Mouse (Mus musculus) hindbrain, embryonic 16.5 days (tissue): ENCODE results near the gene Cul7. TPM values are rescaled to one million over a fixed set of nuclear protein-coding genes. Genes with fewer than 3 reads are reported as not detected.

ENCODE experiments used
- ATAC-seq: fragments of 200-750 bp; cut with Nextera tagmentation; 2 replicates; pipeline ENCODE4 v1.8.0; 2017; ENCODE audit warnings: moderate TSS enrichment, moderate library complexity
- H3K27ac ChIP-seq: fragments of 300-500 bp; sonication (generic); 2 replicates; pipeline ENCODE4 v1.5.1; 2014; ENCODE audit warnings: low read depth, mild to moderate bottlenecking, control low read depth, low read length, moderate library complexity
- H3K27me3 ChIP-seq: fragments of 300-500 bp; sonication (generic); replicated peaks from 2 replicates; pipeline ENCODE4 v1.6.1; 2014; ENCODE audit warnings: low read length; ENCODE audit not compliant: control insufficient read depth, insufficient read depth
- H3K36me3 ChIP-seq: fragments of 300-500 bp; sonication (generic); 2 replicates; pipeline ENCODE4 v1.6.1; 2014; ENCODE audit warnings: mild to moderate bottlenecking, low read length, moderate library complexity, mixed read lengths; ENCODE audit not compliant: control insufficient read depth, insufficient read depth
- H3K4me1 ChIP-seq: fragments of 300-500 bp; sonication (generic); 2 replicates; pipeline ENCODE4 v1.6.1; 2014; ENCODE audit warnings: low read depth, low read length; ENCODE audit not compliant: control insufficient read depth, insufficient read depth
- H3K4me2 ChIP-seq: fragments of 300-500 bp; sonication (generic); 2 replicates; pipeline ENCODE4 v1.6.1; 2014; ENCODE audit warnings: mild to moderate bottlenecking, low read length, control low read depth, moderate library complexity
- H3K4me3 ChIP-seq: fragments of 300-500 bp; sonication (generic); 2 replicates; pipeline ENCODE4 v1.5.1; 2014; ENCODE audit warnings: mild to moderate bottlenecking, low read length, control low read depth, moderate library complexity
- H3K9ac ChIP-seq: fragments of 300-500 bp; sonication (generic); 2 replicates; pipeline ENCODE4 v1.6.1; 2014; ENCODE audit warnings: low read depth, mild to moderate bottlenecking, control low read depth, low read length, moderate library complexity
- H3K9me3 ChIP-seq: fragments of 300-500 bp; sonication (generic); 2 replicates; pipeline ENCODE4 v1.6.1; 2014; ENCODE audit warnings: mild to moderate bottlenecking, low read length, moderate library complexity; ENCODE audit not compliant: control insufficient read depth
- WGBS: fragments of 180-500 bp; shearing (Covaris S2); extraction: QIAGEN DNeasy Blood & Tissue Kit; methylation state at CpG from one replicate; pipeline ENCODE4 v1.1.7; 2014; 5-methylcytosine and 5-hydroxymethylcytosine counted together
- polyA plus RNA-seq: library from polyadenylated mRNA; unstranded; fragments of >200 nt; fragmentation: Nextera tagmentation; extraction: Ambion mirVana; gene quantifications from 2 replicates; pipeline ENCODE4 v1.2.1, GENCODE M21; 2015

The Cul7 gene
- polyA plus RNA-seq, 1 experiment from 2014 or later = 39.9 TPM

DNA sequence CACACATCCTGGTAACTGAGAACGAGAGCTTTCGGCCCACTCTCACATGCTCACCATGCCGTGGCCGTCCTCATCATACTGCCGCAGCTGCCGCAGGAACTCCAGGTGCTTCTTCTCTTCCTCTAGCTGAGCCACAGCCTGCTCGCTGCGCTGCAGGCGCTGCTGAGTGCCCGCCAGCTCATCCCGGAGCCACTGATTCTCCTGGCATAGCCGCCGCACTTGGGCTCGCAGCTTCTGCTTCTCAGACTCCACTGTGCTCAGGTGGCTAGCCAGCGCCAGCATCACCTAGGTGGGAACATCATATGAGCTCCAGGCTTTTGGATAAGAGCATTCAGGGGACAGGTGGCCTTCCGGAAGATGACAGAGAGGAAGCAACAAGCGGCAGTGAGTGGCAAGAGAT is 8.1 kb upstream of the Cul7 start:
- Histone ChIP-seq H3K9me3 (no peaks in the 10 kb centered on the region), H3K27ac (no peak overlapping the region), H3K4me3 (no peak overlapping the region), H3K9ac (no peak overlapping the region), H3K27me3 (no peaks in the 10 kb centered on the region), H3K4me2 (no peak overlapping the region), H3K36me3 (peaks cover 13% of the 10 kb centered on the region), H3K4me1 (peaks cover 19% of the 10 kb centered on the region)
- no peak for ATAC-seq
- 91% methylated on average over 17 of the region's 17 CpGs for WGBS

DNA sequence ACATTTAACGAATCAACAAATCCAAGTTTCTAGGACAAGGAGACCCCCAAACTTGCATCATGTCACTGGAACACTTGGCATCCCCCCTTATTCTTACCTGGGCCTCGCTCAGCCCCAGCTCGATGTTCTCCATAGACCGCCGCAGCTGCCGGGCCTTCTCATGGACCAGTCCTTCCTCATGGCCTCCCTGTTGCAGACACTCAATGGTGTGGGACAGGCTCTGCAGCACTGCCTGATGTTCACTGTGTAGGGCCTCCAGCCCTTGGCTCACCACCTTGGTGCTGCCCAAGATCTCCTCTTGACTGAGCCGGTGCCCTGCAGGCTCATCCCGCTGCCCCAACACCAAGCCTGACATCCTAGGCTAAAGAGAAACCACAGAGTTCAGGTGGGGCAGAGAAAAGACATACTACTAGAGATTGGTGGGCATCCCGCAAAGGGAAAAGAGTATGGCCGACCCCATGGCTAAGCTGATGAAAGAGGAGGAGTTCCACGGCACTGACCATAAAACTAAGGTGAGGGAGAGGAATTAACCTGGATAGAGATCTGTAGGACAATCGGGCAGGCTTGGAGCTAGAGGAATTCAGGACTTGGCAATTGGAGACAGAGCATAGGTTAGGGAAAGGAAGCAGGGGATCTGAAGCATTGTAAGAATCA is 5.9 kb upstream of the Cul7 start:
- H3K9me3 ChIP-seq = no peaks in the 10 kb centered on the region
- no peak overlapping the region; the same call in 1 of the 2 replicates for H3K9ac ChIP-seq
- H3K4me1 ChIP-seq = peaks cover 19% of the 10 kb centered on the region
- H3K27me3 ChIP-seq = no peaks in the 10 kb centered on the region
- no peak overlapping the region; the same call in 1 of the 2 replicates for H3K4me3 ChIP-seq
- ATAC-seq = no peak
- H3K4me2 ChIP-seq = peak overlapping the region; percentile 83
- H3K27ac ChIP-seq = no peak overlapping the region
- WGBS = 91% methylated on average over 12 of the region's 12 CpGs
- peaks cover 14% of the 10 kb centered on the region for H3K36me3 ChIP-seq

DNA sequence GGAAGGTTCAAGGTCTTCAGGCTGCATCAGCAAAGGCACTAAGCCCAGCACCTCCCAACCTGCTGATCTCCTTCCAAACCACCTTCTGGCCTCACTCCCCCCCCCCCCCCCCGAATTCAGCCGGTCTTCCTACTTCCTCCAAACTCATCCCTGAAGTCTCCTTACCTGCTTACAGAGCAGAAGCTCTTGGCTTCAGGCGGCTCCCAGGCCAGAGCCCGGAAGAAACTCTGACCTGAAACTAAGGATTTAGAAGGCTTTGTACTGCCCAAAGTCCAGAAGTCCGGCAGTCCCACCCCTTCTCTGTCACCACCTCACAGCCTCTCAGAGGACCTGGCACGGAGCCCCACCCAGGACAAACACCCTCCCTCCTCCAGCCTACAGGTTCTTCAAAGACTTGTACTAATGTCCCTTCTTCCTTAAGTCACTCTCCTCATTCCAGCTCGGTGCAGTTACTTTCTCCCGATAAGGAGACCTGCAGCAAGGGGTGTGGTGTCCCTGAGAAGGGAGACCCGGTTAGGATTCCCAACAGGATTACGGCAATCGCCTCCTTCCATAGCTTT is 5.1 kb upstream of the Cul7 start:
- no peaks in the 10 kb centered on the region for H3K9me3 ChIP-seq
- H3K27me3 ChIP-seq = no peaks in the 10 kb centered on the region
- peak overlapping the region; percentile 64 for H3K27ac ChIP-seq
- WGBS = 11% methylated on average over 9 of the region's 11 CpGs
- H3K4me3 ChIP-seq = peak overlapping the region; percentile 77
- peak overlapping the region; percentile 83 for H3K4me2 ChIP-seq
- ATAC-seq = no peak; the same call in none of the 2 replicates
- peak overlapping the region; percentile 69 for H3K9ac ChIP-seq
- H3K4me1 ChIP-seq = peaks cover 22% of the 10 kb centered on the region
- peaks cover 11% of the 10 kb centered on the region for H3K36me3 ChIP-seq

- ATAC-seq = peak; percentile 58
Observed at GRCm38 (mm10) chr17:46645561-46646321, 4.4 kb upstream of the Cul7 start, which contains the start of the genes Klc4 and Mrpl2. Gene Klc4, minus strand, starts transcription at chr17:46646022. Gene Mrpl2, plus strand, starts transcription at chr17:46646229.

GRCm38 (mm10) chr17:46646322-46646662 is 3.8 kb upstream of the Cul7 start:
- Histone ChIP-seq H3K9ac (peak overlapping the region; percentile 79), H3K4me1 (peaks cover 27% of the 10 kb centered on the region), H3K36me3 (peaks cover 9% of the 10 kb centered on the region), H3K4me3 (peak overlapping the region; percentile 77), H3K9me3 (no peaks in the 10 kb centered on the region), H3K4me2 (peak overlapping the region; percentile 94), H3K27me3 (no peaks in the 10 kb centered on the region), H3K27ac (peak overlapping the region; percentile 90)
- ATAC-seq = no peak
- WGBS = under 1% methylated on average over 19 of the region's 19 CpGs

More at GRCm38 (mm10) chr17:46645561-46646321, 4.4 kb upstream of the Cul7 start, which contains the start of the genes Klc4 and Mrpl2:
- H3K9ac ChIP-seq = peak within 1 kb of the TSS; percentile 79
- peak within 1 kb of the TSS; percentile 77 for H3K4me3 ChIP-seq
- WGBS = under 1% methylated on average over 53 of the region's 53 CpGs
- no peaks in the 10 kb centered on the region for H3K27me3 ChIP-seq
- H3K27ac ChIP-seq = peak within 1 kb of the TSS; percentile 90
- peak within 1 kb of the TSS; percentile 94 for H3K4me2 ChIP-seq
- H3K9me3 ChIP-seq = no peaks in the 10 kb centered on the region
- H3K36me3 ChIP-seq = peaks cover 11% of the 10 kb centered on the region
- H3K4me1 ChIP-seq = peaks cover 22% of the 10 kb centered on the region

GRCm38 (mm10) chr17:46647279-46647678 is 2.9 kb upstream of the Cul7 start:
- Histone ChIP-seq H3K4me2 (no peak overlapping the region), H3K9me3 (no peaks in the 10 kb centered on the region), H3K36me3 (peaks cover 6% of the 10 kb centered on the region; the same call in 1 of the 2 replicates), H3K4me3 (no peak overlapping the region), H3K27ac (no peak overlapping the region), H3K4me1 (peaks cover 37% of the 10 kb centered on the region), H3K27me3 (no peaks in the 10 kb centered on the region), H3K9ac (no peak overlapping the region)
- WGBS = 92% methylated on average over 7 of the region's 7 CpGs
- ATAC-seq = no peak

GRCm38 (mm10) chr17:46648436-46648835 is 1.7 kb upstream of the Cul7 start:
- Histone ChIP-seq H3K36me3 (peaks cover 6% of the 10 kb centered on the region), H3K27ac (no peak overlapping the region), H3K27me3 (no peaks in the 10 kb centered on the region), H3K9ac (no peak overlapping the region), H3K9me3 (no peaks in the 10 kb centered on the region), H3K4me3 (no peak overlapping the region), H3K4me1 (peaks cover 39% of the 10 kb centered on the region), H3K4me2 (no peak overlapping the region)
- no peak for ATAC-seq
- WGBS = 91% methylated on average over 9 of the region's 9 CpGs

- H3K4me1 ChIP-seq = peaks cover 31% of the 10 kb centered on the region
- no peaks in the 10 kb centered on the region for H3K9me3 ChIP-seq
- peaks cover 10% of the 10 kb centered on the region for H3K36me3 ChIP-seq
- H3K9ac ChIP-seq = peak overlapping the region; percentile 91
- H3K27me3 ChIP-seq = no peaks in the 10 kb centered on the region
- H3K4me3 ChIP-seq = peak overlapping the region; percentile 70
- peak overlapping the region; percentile 95 for H3K27ac ChIP-seq
- H3K4me2 ChIP-seq = peak overlapping the region; percentile 91
- no peak for ATAC-seq
- WGBS = 33% methylated on average over 15 of the region's 15 CpGs
Observed at GRCm38 (mm10) chr17:46649811-46650210, 326 bp upstream of the Cul7 start.

- Histone ChIP-seq H3K4me3 (peak overlapping the region; percentile 70), H3K4me1 (peaks cover 26% of the 10 kb centered on the region), H3K4me2 (peak overlapping the region; percentile 91), H3K27me3 (no peaks in the 10 kb centered on the region), H3K36me3 (peaks cover 20% of the 10 kb centered on the region), H3K9ac (peak overlapping the region; percentile 91), H3K9me3 (no peaks in the 10 kb centered on the region), H3K27ac (peak overlapping the region; percentile 95)
- WGBS = 78% methylated on average over 17 of the region's 17 CpGs
- no peak for ATAC-seq
Observed at GRCm38 (mm10) chr17:46651292-46651691, 1.2 kb downstream of the Cul7 start.
